Mouse (Mus musculus) cerebellum, postnatal 25 days (tissue): ENCODE data around the gene Slc37a3.
"Not testable (repeated sequence)": the region's sequence is repeated elsewhere in the genome, so short reads cannot be mapped to it uniquely, and the experiment has no call there.

Source experiments
- DNase-seq, 2 experiments: peaks; one replicate each; pipeline ENCODE4 v3.0.0; 2021; ENCODE audit warnings: mixed read lengths in 2 of 2

Gene Slc37a3

GRCm38 (mm10) chr6:39378161-39378835 lies 823 bp upstream of the Slc37a3 start:
- not testable (repeated sequence) for DNase-seq

GRCm38 (mm10) chr6:39376775-39377174 lies 700 bp downstream of the Slc37a3 start:
- DNase-seq: no peak

GRCm38 (mm10) chr6:39373301-39373955 lies 4.0 kb downstream of the Slc37a3 start:
- no peak for DNase-seq

GRCm38 (mm10) chr6:39372727-39373126 lies 4.7 kb downstream of the Slc37a3 start:
- no peak for DNase-seq

- no peak for DNase-seq
Observed at GRCm38 (mm10) chr6:39372042-39372441, 5.4 kb downstream of the Slc37a3 start.

- DNase-seq: no peak
Observed at GRCm38 (mm10) chr6:39369631-39370030, 7.8 kb downstream of the Slc37a3 start.

- DNase-seq: no peak
Observed at GRCm38 (mm10) chr6:39362684-39363083, 14.8 kb downstream of the Slc37a3 start.

GRCm38 (mm10) chr6:39359207-39359606 lies 18.3 kb downstream of the Slc37a3 start:
- DNase-seq: not testable (repeated sequence)

GRCm38 (mm10) chr6:39348946-39349345 lies 28.5 kb downstream of the Slc37a3 start:
- no peak for DNase-seq

GRCm38 (mm10) chr6:39347880-39348814 lies 29.3 kb downstream of the Slc37a3 start:
- no peak for DNase-seq

- no peak for DNase-seq
Observed at GRCm38 (mm10) chr6:39346991-39347501, 30.4 kb downstream of the Slc37a3 start.

GRCm38 (mm10) chr6:39345430-39345829 lies 32.0 kb downstream of the Slc37a3 start:
- DNase-seq: no peak

- peak; percentile 93 for DNase-seq
Observed at GRCm38 (mm10) chr6:39344020-39344419, 33.5 kb downstream of the Slc37a3 start.

- DNase-seq: no peak
Observed at GRCm38 (mm10) chr6:39341798-39342197, 35.7 kb downstream of the Slc37a3 start.

- DNase-seq: no peak
Observed at GRCm38 (mm10) chr6:39338359-39338758, 39.1 kb downstream of the Slc37a3 start.

- DNase-seq: no peak
Observed at GRCm38 (mm10) chr6:39334873-39335272, 42.6 kb downstream of the Slc37a3 start.

- no peak for DNase-seq
Observed at GRCm38 (mm10) chr6:39334224-39334623, 43.3 kb downstream of the Slc37a3 start.

GRCm38 (mm10) chr6:39331998-39332700 lies 45.3 kb downstream of the Slc37a3 start:
- DNase-seq: peak in 1 of 2 experiments; percentile 34

GRCm38 (mm10) chr6:39330981-39331380 lies 46.5 kb downstream of the Slc37a3 start:
- DNase-seq: peak; percentile 68 to 76

GRCm38 (mm10) chr6:39320286-39320685 lies 57.2 kb downstream of the Slc37a3 start:
- DNase-seq: peak; percentile 57 to 69

GRCm38 (mm10) chr6:39319061-39319761 lies 58.3 kb downstream of the Slc37a3 start:
- DNase-seq: peak; percentile 86 to 87

- DNase-seq: no peak
Observed at GRCm38 (mm10) chr6:39318631-39319010, 58.9 kb downstream of the Slc37a3 start.
